Mouse (Mus musculus) embryonic facial prominence, embryonic 12.5 days (tissue): ENCODE results near the gene Tmem30a. TPM values are rescaled to one million over a fixed set of nuclear protein-coding genes. Genes with fewer than 3 reads are reported as not detected.

Experiments
- ATAC-seq: fragments of 200-750 bp; cut with Nextera tagmentation; 2 replicates; pipeline ENCODE4 v1.8.0; 2017; ENCODE audit not compliant: insufficient number of reproducible peaks, insufficient read depth, low FRiP score, low TSS enrichment
- H3K27ac ChIP-seq: fragments of 300-500 bp; sonication (generic); 2 replicates; pipeline ENCODE4 v1.5.1; 2016; ENCODE audit warnings: mild to moderate bottlenecking
- H3K27me3 ChIP-seq: fragments of 300-500 bp; sonication (generic); 2 replicates; pipeline ENCODE4 v1.6.1; 2016; ENCODE audit warnings: mild to moderate bottlenecking, moderate library complexity
- H3K36me3 ChIP-seq: fragments of 300-500 bp; sonication (generic); 2 replicates; pipeline ENCODE4 v1.6.1; 2016; ENCODE audit warnings: mild to moderate bottlenecking
- H3K4me1 ChIP-seq: fragments of 300-500 bp; sonication (generic); 2 replicates; pipeline ENCODE4 v1.6.1; 2016
- H3K4me2 ChIP-seq: fragments of 300-500 bp; sonication (generic); replicated peaks from 2 replicates; pipeline ENCODE4 v1.6.1; 2016; ENCODE audit warnings: mild to moderate bottlenecking, moderate library complexity
- H3K4me3 ChIP-seq: fragments of 300-500 bp; sonication (generic); 2 replicates; pipeline ENCODE4 v1.5.1; 2016; ENCODE audit warnings: mild to moderate bottlenecking
- H3K9ac ChIP-seq: fragments of 300-500 bp; sonication (generic); 2 replicates; pipeline ENCODE4 v1.6.1; 2016; ENCODE audit warnings: mild to moderate bottlenecking, moderate library complexity
- H3K9me3 ChIP-seq: fragments of 300-500 bp; sonication (generic); 2 replicates; pipeline ENCODE4 v1.6.1; 2016; ENCODE audit warnings: mild to moderate bottlenecking, moderate library complexity
- WGBS: fragments of 180-500 bp; shearing (Covaris S2); methylation state at CpG from one replicate; pipeline ENCODE4 v1.1.7; 2016; 5-methylcytosine and 5-hydroxymethylcytosine counted together
- polyA plus RNA-seq: library from polyadenylated mRNA; unstranded; fragments of >200 nt; fragmentation: Nextera tagmentation; extraction: Ambion mirVana; gene quantifications from 2 replicates; pipeline ENCODE4 v1.2.1, GENCODE M21; 2016

The Tmem30a gene
- 57.3 and 60.8 TPM in 2 replicates for polyA plus RNA-seq

- Histone ChIP-seq H3K36me3 (no peaks in the 10 kb centered on the region), H3K4me2 (peak within 1 kb of the TSS; percentile 57), H3K9ac (peak within 1 kb of the TSS; percentile 78), H3K4me1 (no peaks in the 10 kb centered on the region), H3K4me3 (peak within 1 kb of the TSS; percentile 73), H3K27ac (peak within 1 kb of the TSS; percentile 90), H3K9me3 (no peaks in the 10 kb centered on the region), H3K27me3 (no peaks in the 10 kb centered on the region)
- under 1% methylated on average over 91 of the region's 91 CpGs for WGBS
- peak; percentile 94 for ATAC-seq
Observed at GRCm38 (mm10) chr9:79792841-79793835, at the start of gene Tmem30a. TSS of gene Tmem30a (minus strand) at chr9:79793507.

DNA sequence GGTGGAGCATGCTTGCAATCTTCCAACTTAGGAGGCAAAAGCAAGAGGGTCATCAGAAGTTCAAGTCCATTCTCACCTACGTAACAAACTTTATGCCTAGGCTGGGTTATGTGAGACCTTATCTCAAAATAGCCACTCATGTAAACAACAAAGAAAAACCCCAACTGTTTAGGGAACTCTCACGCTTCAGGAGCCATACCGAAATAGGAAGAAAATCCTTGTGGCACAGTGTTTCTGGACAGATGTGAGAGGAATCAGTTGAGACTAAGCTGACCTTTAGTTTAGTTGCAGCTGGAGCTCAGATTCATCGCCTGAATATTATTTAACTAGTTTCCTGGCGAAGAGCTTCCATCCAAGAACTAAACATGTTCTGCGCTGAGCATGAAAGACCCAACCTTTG, 49.3 kb upstream of the Tmem30a start:
- ATAC-seq, result no peak
- Histone ChIP-seq H3K4me1 (no peaks in the 10 kb centered on the region), H3K27me3 (no peaks in the 10 kb centered on the region), H3K9me3 (no peaks in the 10 kb centered on the region), H3K4me2 (no peak overlapping the region), H3K27ac (no peak overlapping the region), H3K4me3 (no peak overlapping the region), H3K9ac (no peak overlapping the region), H3K36me3 (no peaks in the 10 kb centered on the region)
- 85% methylated on average over 6 of the region's 6 CpGs for WGBS

- ATAC-seq, result no peak
- no peak overlapping the region for H3K4me2 ChIP-seq
- H3K27ac ChIP-seq, result no peak overlapping the region
Observed at GRCm38 (mm10) chr9:79842028-79842427, 48.7 kb upstream of the Tmem30a start.

DNA sequence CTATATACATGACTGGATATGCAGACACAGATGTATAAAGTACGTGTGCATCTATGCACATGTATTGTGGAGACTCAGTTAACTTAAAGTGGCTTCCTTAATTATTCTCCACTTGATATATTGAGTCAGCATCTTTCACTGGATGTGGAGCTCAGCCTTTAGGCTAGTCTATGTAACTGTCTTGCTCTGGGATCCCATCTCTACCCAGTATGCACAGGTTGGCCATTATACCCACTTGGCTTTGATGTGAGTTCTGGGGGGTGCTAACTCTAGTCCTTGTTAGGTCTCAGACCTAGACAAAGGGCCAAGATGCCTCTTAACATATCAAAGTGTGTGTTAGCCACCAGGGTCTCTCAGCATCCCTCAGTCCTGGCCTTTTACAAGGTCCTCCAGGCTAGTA, 38.0 kb upstream of the Tmem30a start:
- no peak overlapping the region for H3K9ac ChIP-seq
- no peak overlapping the region for H3K27ac ChIP-seq
- no peak overlapping the region for H3K4me2 ChIP-seq
- ATAC-seq, result no peak
- H3K36me3 ChIP-seq, result no peaks in the 10 kb centered on the region
- no peaks in the 10 kb centered on the region for H3K9me3 ChIP-seq
- H3K4me1 ChIP-seq, result no peaks in the 10 kb centered on the region
- no peaks in the 10 kb centered on the region for H3K27me3 ChIP-seq
- H3K4me3 ChIP-seq, result no peak overlapping the region
- WGBS, result 76% methylated on average over 1 of the region's 1 CpGs

More at GRCm38 (mm10) chr9:79842028-79842427, 48.7 kb upstream of the Tmem30a start:
- no peaks in the 10 kb centered on the region for H3K36me3 ChIP-seq
- H3K27me3 ChIP-seq, result no peaks in the 10 kb centered on the region
- no peak overlapping the region for H3K9ac ChIP-seq
- no peak overlapping the region for H3K4me3 ChIP-seq
- H3K9me3 ChIP-seq, result no peaks in the 10 kb centered on the region
- H3K4me1 ChIP-seq, result no peaks in the 10 kb centered on the region

- ATAC-seq, result peak; percentile 75; the same call in 1 of the 2 replicates
- H3K4me1 ChIP-seq, result no peaks in the 10 kb centered on the region
Observed at GRCm38 (mm10) chr9:79830874-79831273, 37.6 kb upstream of the Tmem30a start.

GRCm38 (mm10) chr9:79829842-79830800, 36.8 kb upstream of the Tmem30a start:
- 70% methylated on average over 23 of the region's 23 CpGs for WGBS
- no peak for ATAC-seq
- no peak overlapping the region for H3K27ac ChIP-seq
- H3K27me3 ChIP-seq, result no peaks in the 10 kb centered on the region
- H3K36me3 ChIP-seq, result no peaks in the 10 kb centered on the region
- no peak overlapping the region for H3K4me2 ChIP-seq
- no peaks in the 10 kb centered on the region for H3K4me1 ChIP-seq
- no peaks in the 10 kb centered on the region for H3K9me3 ChIP-seq
- no peak overlapping the region for H3K9ac ChIP-seq
- no peak overlapping the region for H3K4me3 ChIP-seq

More at GRCm38 (mm10) chr9:79830874-79831273, 37.6 kb upstream of the Tmem30a start:
- Histone ChIP-seq H3K27me3 (no peaks in the 10 kb centered on the region), H3K9me3 (no peaks in the 10 kb centered on the region), H3K4me2 (no peak overlapping the region), H3K27ac (no peak overlapping the region), H3K4me3 (no peak overlapping the region), H3K36me3 (no peaks in the 10 kb centered on the region), H3K9ac (no peak overlapping the region)
- WGBS, result 30% methylated on average over 4 of the region's 4 CpGs

DNA sequence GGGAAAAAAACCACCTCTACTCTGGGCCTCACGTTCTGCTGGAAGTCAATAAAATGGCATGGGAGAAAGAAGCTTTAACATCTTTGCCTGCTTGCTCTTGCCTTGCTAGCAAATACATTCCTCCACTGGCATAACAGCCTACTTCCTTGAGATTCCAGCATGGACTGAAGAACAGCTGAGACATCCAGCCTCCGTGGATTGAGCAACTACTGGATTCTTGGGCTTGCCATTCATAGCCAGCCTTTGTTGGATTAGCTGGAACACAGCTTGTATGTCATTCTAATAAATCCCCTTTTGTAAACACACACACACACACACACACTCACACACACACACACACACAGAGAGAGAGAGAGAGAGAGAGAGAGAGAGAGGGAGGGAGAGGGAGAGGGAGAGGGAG, 33.8 kb upstream of the Tmem30a start:
- H3K4me1 ChIP-seq, result no peaks in the 10 kb centered on the region
- no peak overlapping the region for H3K27ac ChIP-seq
- H3K4me2 ChIP-seq, result no peak overlapping the region
- ATAC-seq, result no peak
- H3K9ac ChIP-seq, result no peak overlapping the region
- no peak overlapping the region for H3K4me3 ChIP-seq
- no peaks in the 10 kb centered on the region for H3K36me3 ChIP-seq
- no peaks in the 10 kb centered on the region for H3K27me3 ChIP-seq
- WGBS, result 64% methylated on average over 2 of the region's 2 CpGs
- H3K9me3 ChIP-seq, result no peaks in the 10 kb centered on the region

GRCm38 (mm10) chr9:79825526-79825925, 32.2 kb upstream of the Tmem30a start:
- no peak overlapping the region for H3K27ac ChIP-seq
- no peaks in the 10 kb centered on the region for H3K36me3 ChIP-seq
- H3K9me3 ChIP-seq, result no peaks in the 10 kb centered on the region
- no peak overlapping the region for H3K4me3 ChIP-seq
- WGBS, result 70% methylated on average over 7 of the region's 7 CpGs
- no peak overlapping the region for H3K4me2 ChIP-seq
- H3K4me1 ChIP-seq, result no peaks in the 10 kb centered on the region
- ATAC-seq, result no peak
- no peak overlapping the region for H3K9ac ChIP-seq
- no peaks in the 10 kb centered on the region for H3K27me3 ChIP-seq

- no peak overlapping the region for H3K4me3 ChIP-seq
- no peaks in the 10 kb centered on the region for H3K36me3 ChIP-seq
- H3K4me2 ChIP-seq, result no peak overlapping the region
- no peaks in the 10 kb centered on the region for H3K27me3 ChIP-seq
- no peak overlapping the region for H3K27ac ChIP-seq
- H3K4me1 ChIP-seq, result no peaks in the 10 kb centered on the region
- H3K9me3 ChIP-seq, result no peaks in the 10 kb centered on the region
- ATAC-seq, result no peak
- no peak overlapping the region for H3K9ac ChIP-seq
- WGBS, result 74% methylated on average over 2 of the region's 2 CpGs
Observed at GRCm38 (mm10) chr9:79823856-79824255, 30.5 kb upstream of the Tmem30a start.

GRCm38 (mm10) chr9:79823438-79823837, 30.1 kb upstream of the Tmem30a start:
- Histone ChIP-seq H3K4me1 (no peaks in the 10 kb centered on the region), H3K4me2 (no peak overlapping the region), H3K9me3 (no peaks in the 10 kb centered on the region), H3K9ac (no peak overlapping the region), H3K27me3 (no peaks in the 10 kb centered on the region), H3K4me3 (no peak overlapping the region), H3K36me3 (no peaks in the 10 kb centered on the region), H3K27ac (no peak overlapping the region)
- ATAC-seq, result no peak
- 60% methylated on average over 4 of the region's 4 CpGs for WGBS

DNA sequence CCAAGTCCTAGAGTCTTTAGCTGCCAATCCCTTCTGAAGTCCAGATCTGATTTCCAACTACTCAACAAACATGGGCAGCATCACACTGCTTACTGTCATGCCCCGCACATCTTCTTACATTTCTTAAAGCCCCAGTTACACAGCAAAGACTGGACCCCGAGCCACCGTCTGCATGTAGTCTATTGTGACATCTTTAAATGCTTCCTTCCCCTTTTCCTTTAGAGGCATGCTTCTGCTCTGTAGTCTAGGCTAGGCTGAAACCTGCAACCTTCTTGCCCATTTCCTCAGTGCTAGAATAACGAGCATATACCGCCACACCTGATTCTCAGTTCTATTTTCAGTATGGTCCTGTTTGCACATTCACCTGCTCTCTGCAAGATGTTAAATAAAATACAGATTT, 23.2 kb upstream of the Tmem30a start:
- Histone ChIP-seq H3K4me3 (no peak overlapping the region), H3K9me3 (no peaks in the 10 kb centered on the region), H3K4me2 (no peak overlapping the region), H3K27me3 (no peaks in the 10 kb centered on the region), H3K36me3 (no peaks in the 10 kb centered on the region), H3K9ac (no peak overlapping the region), H3K4me1 (no peaks in the 10 kb centered on the region), H3K27ac (no peak overlapping the region)
- 89% methylated on average over 5 of the region's 5 CpGs for WGBS
- no peak for ATAC-seq
